In the genomic region with DNA sequence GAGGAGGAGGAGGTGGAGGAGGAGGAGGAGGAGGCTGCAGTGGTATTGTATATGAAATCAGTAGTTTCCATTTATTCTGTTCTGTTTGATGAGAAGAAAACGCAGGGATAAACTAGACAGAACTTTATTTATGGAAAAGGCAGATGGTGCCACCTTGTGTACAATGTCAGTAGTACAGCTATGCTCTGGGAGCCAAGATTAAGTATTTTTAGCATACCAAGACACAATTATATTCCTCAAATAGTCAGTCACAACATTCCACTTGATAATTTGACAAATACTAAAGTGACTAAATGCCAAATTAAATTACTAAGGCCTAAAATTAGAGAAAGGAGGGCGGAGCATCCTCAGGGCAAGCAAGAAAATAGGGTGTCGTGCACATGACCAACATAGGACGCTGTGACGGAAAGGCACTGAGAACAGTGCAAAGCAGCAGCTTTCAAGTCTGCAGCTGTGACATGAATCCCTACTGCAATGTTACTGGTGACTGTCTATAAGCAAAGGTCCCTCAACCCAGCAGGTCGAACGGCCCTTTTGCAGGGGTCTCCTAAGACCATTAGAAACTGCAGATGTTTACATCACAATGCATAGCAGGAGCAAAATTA, we compare ENCODE assay signal across 8 mouse cellular contexts.
DNase-seq lines count a peak whose midpoint lies in the region; ATAC-seq and TF ChIP-seq lines count a peak whose summit lies in the region.

No protein-coding gene starts in this region.

- no peak for ATAC-seq in heart, embryonic 11.5 days (replicated peaks; ENCODE audit: insufficient number of reproducible peaks, low FRiP score, low TSS enrichment)
- no peak for ATAC-seq in heart, embryonic 16.5 days (replicated peaks; ENCODE audit: extremely low read depth, insufficient read depth, low FRiP score)

- no peak for TF ChIP-seq POLR2A in heart, adult 2 months (IDR thresholded peaks at IDR 0.05; ENCODE audit: insufficient read depth, low read depth, low read length)

- H3K4me1 ChIP-seq in heart, adult 2 months (ENCODE audit: control insufficient read depth, insufficient read depth, low read length), result peaks cover 5% of the 10 kb centered on the region
- peaks cover 27% of the 10 kb centered on the region for H3K4me1 ChIP-seq in heart, embryonic 11.5 days (ENCODE audit: control insufficient read depth, insufficient read depth, low read length)
- H3K4me1 ChIP-seq in heart, embryonic 16.5 days (ENCODE audit: control insufficient read depth, insufficient read depth, low read length), result peaks cover 40% of the 10 kb centered on the region

- H3K27me3 ChIP-seq in heart, adult 2 months (ENCODE audit: control insufficient read depth, insufficient read depth, low read length), result no peaks in the 10 kb centered on the region
- no peaks in the 10 kb centered on the region for H3K27me3 ChIP-seq in heart, embryonic 11.5 days (ENCODE audit: control insufficient read depth, insufficient read depth, low read length)
- H3K27me3 ChIP-seq in heart, embryonic 16.5 days (ENCODE audit: control insufficient read depth, insufficient read depth, low read length), result no peaks in the 10 kb centered on the region

- H3K9ac ChIP-seq in heart, adult 2 months (ENCODE audit: low read depth, low read length), result no peak overlapping the region
- no peak overlapping the region for H3K9ac ChIP-seq in heart, embryonic 11.5 days (ENCODE audit: low read depth, low read length)
- H3K9ac ChIP-seq in heart, embryonic 16.5 days (ENCODE audit: low read length), result no peak overlapping the region

- no peak overlapping the region for H3K4me2 ChIP-seq in heart, embryonic 11.5 days
- H3K4me2 ChIP-seq in heart, embryonic 16.5 days (ENCODE audit: low read depth, low read length), result no peak overlapping the region

- H3K9me3 ChIP-seq in heart, embryonic 11.5 days (replicated peaks; ENCODE audit: control insufficient read depth, low read length), result no peaks in the 10 kb centered on the region
- no peaks in the 10 kb centered on the region for H3K9me3 ChIP-seq in heart, embryonic 16.5 days (replicated peaks; ENCODE audit: control insufficient read depth, low read length)

- H3K27ac ChIP-seq in heart, adult 2 months, result peak overlapping the region; percentile 62
- H3K27ac ChIP-seq in heart, embryonic 11.5 days (ENCODE audit: low read depth, low read length), result no peak overlapping the region
- peak overlapping the region; percentile 84 for H3K27ac ChIP-seq in heart, embryonic 16.5 days (ENCODE audit: low read length)

- intact Hi-C loops in heart, adult 2 months (cut with DNase I), result loop anchor here (5.0 kb wide), 2 partner anchors 214 to 246 kb away; partner anchors contain the start of gene Fndc3b
- intact Hi-C loops in left cerebral cortex, postnatal 14 days (cut with DNase I), result loop anchor here (5.0 to 10.0 kb wide), 3 partner anchors 129 to 246 kb away; partner anchors contain the start of gene Fndc3b

- no peaks in the 10 kb centered on the region for H3K79me2 ChIP-seq in heart, adult 2 months (replicated peaks; ENCODE audit: control insufficient read depth, insufficient read depth, low read length)

- no peak overlapping the region for H3K4me3 ChIP-seq in heart, adult 2 months
- no peak overlapping the region for H3K4me3 ChIP-seq in heart, embryonic 11.5 days (ENCODE audit: low read depth, low read length)
- H3K4me3 ChIP-seq in heart, embryonic 16.5 days (ENCODE audit: low read length), result no peak overlapping the region

- 49% methylated on average over 7 of the region's 7 CpGs for whole genome bisulfite sequencing in heart, adult 2 months
- 74% methylated on average over 7 of the region's 7 CpGs for WGBS in heart, embryonic 11.5 days (ENCODE audit: insufficient replicate concordance)
- WGBS in heart, embryonic 16.5 days, result 59% methylated on average over 7 of the region's 7 CpGs

- TF ChIP-seq EP300 in heart, adult 2 months (IDR thresholded peaks at IDR 0.05; ENCODE audit: insufficient read depth, low read depth, low read length), result 0 out of 2 replicates have a peak, but pooled peaks have one; percentile 11

- peak; percentile 83 for TF ChIP-seq CTCF in heart, adult 2 months (IDR thresholded peaks at IDR 0.05)

- DNase-seq in heart, adult 2 months, result peak in 1 of 2 experiments; percentile 37
- peak; percentile 81 for DNase-seq in CD4-positive, CD25-positive, alpha-beta regulatory T cell, adult 2 months (ENCODE audit: low read depth, low spot score)
- DNase-seq in c-Kit-positive CD71-negative TER-119-negative erythroid progenitor cells, embryonic 14.5 days (ENCODE audit: low read depth), result peak; percentile 25
- peak; percentile 81 to 84 for DNase-seq in left cerebral cortex, postnatal 14 days (ENCODE audit: low spot score in 2 of 2)
- DNase-seq in right cerebral cortex, postnatal 4 days, result peak; percentile 62
- no peak for DNase-seq in gastrocnemius, postnatal 4 days (ENCODE audit: low spot score in 2 of 2)

- peaks cover 2% of the 10 kb centered on the region; the same call in 1 of the 2 replicates for H3K36me3 ChIP-seq in heart, adult 2 months (ENCODE audit: control insufficient read depth, insufficient read depth, low read length)
- H3K36me3 ChIP-seq in heart, embryonic 11.5 days (ENCODE audit: control insufficient read depth, insufficient read depth, low read length), result peaks cover 14% of the 10 kb centered on the region; the same call in 1 of the 2 replicates
- peaks cover 12% of the 10 kb centered on the region for H3K36me3 ChIP-seq in heart, embryonic 16.5 days (ENCODE audit: control insufficient read depth, insufficient read depth)

Comparison
In these comparisons a context has a peak if more than half of its experiments do, and no peak if none do; other contexts are left out.
1. DNase-seq: peak in CD4-positive, CD25-positive, alpha-beta regulatory T cell, adult 2 months (single experiment), c-Kit-positive CD71-negative TER-119-negative erythroid progenitor cells, embryonic 14.5 days (single experiment), left cerebral cortex, postnatal 14 days (2 of 2) and right cerebral cortex, postnatal 4 days (single experiment); none in gastrocnemius, postnatal 4 days (0 of 2).